Mouse (Mus musculus) thymus, postnatal 0 days (tissue): ENCODE measurements around the gene Ptms. TPM values are rescaled to one million over a fixed set of nuclear protein-coding genes. Genes with fewer than 3 reads are reported as not detected.

Experiments
- DNase-seq: peaks from one replicate; pipeline ENCODE4 v3.0.0-alpha.2; 2015; ENCODE audit warnings: low spot score
- polyA plus RNA-seq: library from polyadenylated mRNA; unstranded; fragments of >200 nt; fragmentation: Nextera tagmentation; extraction: Ambion mirVana; gene quantifications from 2 replicates; pipeline ENCODE4 v1.2.1, GENCODE M21; 2015

Ptms gene
- polyA plus RNA-seq, 1 experiment from 2014 or later, result 256 TPM

- DNase-seq, result no peak
Measured at GRCm38 (mm10) chr6:124930231-124930630, 10.3 kb upstream of the Ptms start.

- no peak for DNase-seq
Measured at GRCm38 (mm10) chr6:124925941-124926340, 6.0 kb upstream of the Ptms start.

GRCm38 (mm10) chr6:124925173-124925793 is 5.4 kb upstream of the Ptms start:
- DNase-seq, result no peak

- DNase-seq, result no peak
Measured at GRCm38 (mm10) chr6:124921539-124921938, 1.6 kb upstream of the Ptms start.

- no peak for DNase-seq
Measured at GRCm38 (mm10) chr6:124920318-124921085, 599 bp upstream of the Ptms start.

- no peak for DNase-seq
Measured at GRCm38 (mm10) chr6:124918890-124919627, 844 bp downstream of the Ptms start.

GRCm38 (mm10) chr6:124918331-124918690 is 1.6 kb downstream of the Ptms start:
- no peak for DNase-seq

- peak; percentile 60 for DNase-seq
Measured at GRCm38 (mm10) chr6:124917518-124918330, 2.2 kb downstream of the Ptms start.

- peak; percentile 86 for DNase-seq
Measured at GRCm38 (mm10) chr6:124916695-124917517, 3.0 kb downstream of the Ptms start.

- DNase-seq, result peak; percentile 47
Measured at GRCm38 (mm10) chr6:124915942-124916694, 3.8 kb downstream of the Ptms start.

GRCm38 (mm10) chr6:124915160-124915941 is 4.6 kb downstream of the Ptms start:
- no peak for DNase-seq

- DNase-seq, result no peak
Measured at GRCm38 (mm10) chr6:124914511-124914910, 5.4 kb downstream of the Ptms start.

GRCm38 (mm10) chr6:124913721-124914285 is 6.1 kb downstream of the Ptms start:
- DNase-seq, result no peak

GRCm38 (mm10) chr6:124913214-124913613 is 6.7 kb downstream of the Ptms start:
- no peak for DNase-seq

- peak; percentile 56 for DNase-seq
Measured at GRCm38 (mm10) chr6:124911533-124912218, 8.2 kb downstream of the Ptms start, which contains the start of gene Lag3. Gene Lag3 (minus strand): TSS chr6:124911705.

GRCm38 (mm10) chr6:124910032-124910431 is 9.9 kb downstream of the Ptms start:
- DNase-seq, result no peak

GRCm38 (mm10) chr6:124907767-124908166 is 12.1 kb downstream of the Ptms start:
- DNase-seq, result no peak
